Mouse (Mus musculus) erythroblast, adult 5-6 weeks (primary cell): ENCODE data around the gene Cdh13. TPM values are rescaled to one million over a fixed set of nuclear protein-coding genes. Genes with fewer than 3 reads are reported as not detected.
A peak's percentile ranks its signal among the peaks of the same experiment; 100 is the strongest.
"Not testable (repeated sequence)": the region's sequence is repeated elsewhere in the genome, so short reads cannot be mapped to it uniquely, and the experiment has no call there.

Experiments
- ATAC-seq: replicated peaks from 2 replicates; pipeline ENCODE4 v1.8.0; 2016; ENCODE audit warnings: moderate number of reproducible peaks, mild to moderate bottlenecking, moderate TSS enrichment, inconsistent platforms; ENCODE audit not compliant: poor library complexity, low FRiP score, severe bottlenecking
- total RNA-seq, 2 experiments: library from RNA; stranded (forward) in 1 of 2; stranded (reverse) in 1 of 2; fragments of 150-400 nt in 1 of 2; fragments of 200-764, 138-1000 nt in 1 of 2; gene quantifications; 2 replicates each; pipeline versions ENCODE4 v1.2.3 to v1.2.4; 2015 to 2017; ENCODE audit warnings: low replicate concordance in 2 of 2

The Cdh13 gene
- total RNA-seq, 2 experiments from 2014 or later = not detected

GRCm38 (mm10) chr8:119277047-119277451 is 993.5 kb downstream of the Cdh13 start:
- no peak for ATAC-seq

- no peak for ATAC-seq
Observed at GRCm38 (mm10) chr8:119281761-119282160, 998.2 kb downstream of the Cdh13 start.

GRCm38 (mm10) chr8:119284516-119284915 is 1001.0 kb downstream of the Cdh13 start:
- ATAC-seq = no peak

- no peak for ATAC-seq
Observed at GRCm38 (mm10) chr8:119284920-119285319, 1001.4 kb downstream of the Cdh13 start.

GRCm38 (mm10) chr8:119295477-119295876 is 1011.9 kb downstream of the Cdh13 start:
- ATAC-seq = no peak

- ATAC-seq = not testable (repeated sequence)
Observed at GRCm38 (mm10) chr8:119297752-119298151, 1014.2 kb downstream of the Cdh13 start.

- no peak for ATAC-seq
Observed at GRCm38 (mm10) chr8:119300335-119300734, 1016.8 kb downstream of the Cdh13 start.

- no peak for ATAC-seq
Observed at GRCm38 (mm10) chr8:119304196-119304595, 1020.7 kb downstream of the Cdh13 start.

- no peak for ATAC-seq
Observed at GRCm38 (mm10) chr8:119311412-119311811, 1027.9 kb downstream of the Cdh13 start.

GRCm38 (mm10) chr8:119323215-119323614 is 1039.7 kb downstream of the Cdh13 start:
- ATAC-seq = no peak

- no peak for ATAC-seq
Observed at GRCm38 (mm10) chr8:119339546-119339945, 1056.0 kb downstream of the Cdh13 start.

- ATAC-seq = no peak
Observed at GRCm38 (mm10) chr8:119343606-119344005, 1060.1 kb downstream of the Cdh13 start.

- peak; percentile 99 for ATAC-seq
Observed at GRCm38 (mm10) chr8:119344190-119344856, 1060.8 kb downstream of the Cdh13 start, which contains the start of gene Hsbp1. Gene Hsbp1 (plus strand): TSS chr8:119344488.

- ATAC-seq = 0 out of 2 replicates have a peak, but pooled peaks have one; percentile 40
Observed at GRCm38 (mm10) chr8:119345029-119345682, 1061.6 kb downstream of the Cdh13 start.

- ATAC-seq = no peak
Observed at GRCm38 (mm10) chr8:119345683-119346075, 1062.1 kb downstream of the Cdh13 start.

- ATAC-seq = no peak
Observed at GRCm38 (mm10) chr8:119351647-119352046, 1068.1 kb downstream of the Cdh13 start.

- ATAC-seq = no peak
Observed at GRCm38 (mm10) chr8:119352977-119353658, 1069.6 kb downstream of the Cdh13 start.

- 0 out of 2 replicates have a peak, but pooled peaks have one; percentile 50 for ATAC-seq
Observed at GRCm38 (mm10) chr8:119353659-119354023, 1070.1 kb downstream of the Cdh13 start.

GRCm38 (mm10) chr8:119356631-119357030 is 1073.1 kb downstream of the Cdh13 start:
- ATAC-seq = not testable (repeated sequence)

- ATAC-seq = no peak
Observed at GRCm38 (mm10) chr8:119358175-119358574, 1074.6 kb downstream of the Cdh13 start.

GRCm38 (mm10) chr8:119358836-119359235 is 1075.3 kb downstream of the Cdh13 start:
- ATAC-seq = no peak; the same call in 1 of the 2 replicates
